Mouse (Mus musculus): Measurements from ENCODE around the gene Tm9sf1. TPM values are rescaled to one million over a fixed set of nuclear protein-coding genes. Genes with fewer than 3 reads are reported as not detected.

Tm9sf1 gene
- polyA plus RNA-seq (2015; fragmentation: Nextera tagmentation; extraction: Ambion mirVana) = 61.7 and 67.2 TPM in 2 replicates

GRCm38 (mm10) chr14:55643060-55643907 is at the start of gene Tm9sf1:
Gene Tm9sf1, minus strand, starts transcription at chr14:55643806.
- peak within 1 kb of the TSS; percentile 86 for H3K9ac ChIP-seq (replicated peaks)
- H3K27me3 ChIP-seq = no peaks in the 10 kb centered on the region
- H3K36me3 ChIP-seq = peaks cover 28% of the 10 kb centered on the region
- peak within 1 kb of the TSS; percentile 71 for H3K4me3 ChIP-seq
- H3K4me2 ChIP-seq (replicated peaks) = peak within 1 kb of the TSS; percentile 76
- ATAC-seq (replicated peaks) = peak; percentile 92
- H3K4me1 ChIP-seq = peaks cover 22% of the 10 kb centered on the region
- peak within 1 kb of the TSS; percentile 94 for H3K27ac ChIP-seq (replicated peaks)
- under 1% methylated on average over 83 of the region's 89 CpGs for WGBS
- H3K9me3 ChIP-seq = no peaks in the 10 kb centered on the region

DNA sequence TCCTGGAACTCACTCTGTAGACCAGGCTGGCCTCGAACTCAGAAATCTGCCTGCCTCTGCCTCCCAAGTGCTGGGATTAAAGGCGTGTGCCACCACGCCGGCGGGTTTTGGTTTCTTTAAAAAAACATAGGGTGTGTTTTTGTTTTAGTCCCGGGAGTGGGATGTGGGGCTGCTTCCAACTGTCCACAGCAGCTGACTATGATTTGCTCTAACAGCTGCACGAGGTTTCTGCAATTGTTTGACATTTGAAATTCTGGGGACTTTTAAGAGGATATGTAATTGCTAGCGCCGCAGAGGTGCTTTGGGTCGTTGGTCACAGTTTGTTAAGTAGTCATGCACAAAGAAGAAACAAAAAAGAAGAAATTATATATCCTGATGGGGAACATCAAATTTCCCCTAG is 45.8 kb upstream of the Tm9sf1 start:
- Histone ChIP-seq H3K27ac (replicated peaks) (no peak overlapping the region), H3K4me3 (no peak overlapping the region), H3K9ac (replicated peaks) (no peak overlapping the region), H3K36me3 (no peaks in the 10 kb centered on the region), H3K4me2 (replicated peaks) (no peak overlapping the region), H3K4me1 (no peaks in the 10 kb centered on the region), H3K27me3 (no peaks in the 10 kb centered on the region), H3K9me3 (no peaks in the 10 kb centered on the region)
- ATAC-seq (replicated peaks) = no peak
- WGBS = 81% methylated on average over 10 of the region's 10 CpGs

- peak; percentile 45; the same call in 1 of the 2 replicates for ATAC-seq (replicated peaks)
- Histone ChIP-seq H3K27ac (replicated peaks) (peak overlapping the region; percentile 73), H3K9me3 (no peaks in the 10 kb centered on the region), H3K4me1 (peaks cover 11% of the 10 kb centered on the region), H3K9ac (replicated peaks) (peak overlapping the region; percentile 66), H3K4me3 (peak overlapping the region; percentile 79), H3K4me2 (replicated peaks) (peak overlapping the region; percentile 90), H3K27me3 (no peaks in the 10 kb centered on the region), H3K36me3 (peaks cover 27% of the 10 kb centered on the region)
- 6% methylated on average over 3 of the region's 3 CpGs for WGBS
Observed at GRCm38 (mm10) chr14:55682118-55682493, 38.5 kb upstream of the Tm9sf1 start.

DNA sequence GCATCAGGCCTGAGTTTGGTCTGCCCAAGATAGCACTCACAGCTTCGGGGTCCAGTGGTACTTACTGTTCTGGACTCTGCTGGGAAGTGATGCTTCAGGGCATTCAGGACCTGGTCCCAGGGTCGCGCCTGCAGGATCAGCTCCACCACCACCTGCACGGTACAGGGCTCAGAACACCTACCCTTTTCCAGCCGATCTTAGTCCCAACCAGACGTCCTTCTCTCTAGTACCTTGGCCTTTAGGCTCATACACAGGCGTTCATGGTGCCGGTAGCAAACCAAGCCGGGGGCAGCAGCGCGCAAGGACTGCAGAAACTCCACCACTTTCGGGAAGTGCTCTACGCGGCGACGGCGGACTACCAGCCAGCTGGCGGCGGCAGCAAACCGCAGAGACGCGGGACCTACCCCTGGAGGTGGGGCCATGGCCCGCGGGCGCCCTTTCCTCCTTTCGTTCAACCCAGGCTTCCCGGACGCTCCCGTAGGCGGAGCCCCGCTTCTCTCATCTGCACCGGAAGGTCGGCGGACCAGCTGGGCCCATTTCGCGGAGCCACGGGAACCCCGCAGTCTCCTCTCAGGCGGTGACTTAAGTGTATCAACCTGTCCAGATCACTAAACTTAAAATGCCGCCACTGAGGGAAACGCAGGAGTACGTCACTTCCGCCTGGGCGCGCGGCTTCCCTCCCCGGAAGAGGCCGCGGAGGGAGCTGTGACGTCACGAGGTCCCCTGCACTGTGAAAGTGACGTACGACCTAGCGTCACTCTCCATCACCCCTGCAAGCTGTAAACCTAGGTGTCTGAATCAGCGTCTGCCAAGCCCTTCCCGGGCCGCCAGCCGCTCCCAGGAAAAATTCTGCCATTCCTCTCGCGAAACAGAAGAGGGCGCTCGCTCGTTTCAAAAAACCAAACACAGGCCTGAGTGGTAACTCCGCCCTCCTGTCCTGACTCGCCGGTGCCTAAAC is 37.8 kb upstream of the Tm9sf1 start, which contains the start of gene Tinf2:
Gene Tinf2 (minus strand): TSS at position 661 of the 958 bp plus-strand sequence.
- ATAC-seq (replicated peaks) = peak; percentile 98
- H3K9ac ChIP-seq (replicated peaks) = peak within 1 kb of the TSS; percentile 66
- WGBS = under 1% methylated on average over 66 of the region's 66 CpGs
- H3K27me3 ChIP-seq = no peaks in the 10 kb centered on the region
- H3K4me1 ChIP-seq = peaks cover 11% of the 10 kb centered on the region
- H3K36me3 ChIP-seq = peaks cover 34% of the 10 kb centered on the region
- H3K27ac ChIP-seq (replicated peaks) = peak within 1 kb of the TSS; percentile 73
- H3K4me3 ChIP-seq = peak within 1 kb of the TSS; percentile 79
- H3K9me3 ChIP-seq = no peaks in the 10 kb centered on the region
- H3K4me2 ChIP-seq (replicated peaks) = peak within 1 kb of the TSS; percentile 90

DNA sequence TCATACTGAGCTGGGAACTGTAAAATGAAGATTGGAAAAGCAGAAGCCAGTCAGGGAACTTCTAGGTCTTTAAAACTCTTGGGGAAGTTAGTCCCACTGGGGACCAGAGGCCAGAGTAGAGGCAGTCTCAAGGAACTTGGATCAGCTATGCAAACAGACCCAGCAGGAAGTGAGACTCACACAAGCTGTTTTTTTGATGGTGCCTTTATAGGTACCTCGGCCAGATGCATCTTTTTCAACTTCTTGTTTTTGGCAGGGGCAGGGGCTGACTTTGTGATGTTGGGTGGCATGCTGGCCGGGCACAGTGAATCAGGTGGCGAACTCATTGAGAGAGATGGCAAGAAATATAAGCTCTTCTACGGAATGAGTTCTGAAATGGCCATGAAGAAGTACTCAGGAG is 34.0 kb upstream of the Tm9sf1 start:
- Histone ChIP-seq H3K9ac (replicated peaks) (no peak overlapping the region), H3K4me1 (peaks cover 16% of the 10 kb centered on the region), H3K27ac (replicated peaks) (no peak overlapping the region), H3K4me2 (replicated peaks) (no peak overlapping the region), H3K36me3 (peaks cover 47% of the 10 kb centered on the region), H3K9me3 (no peaks in the 10 kb centered on the region), H3K27me3 (no peaks in the 10 kb centered on the region), H3K4me3 (no peak overlapping the region)
- no peak for ATAC-seq (replicated peaks)
- WGBS = 84% methylated on average over 4 of the region's 4 CpGs

DNA sequence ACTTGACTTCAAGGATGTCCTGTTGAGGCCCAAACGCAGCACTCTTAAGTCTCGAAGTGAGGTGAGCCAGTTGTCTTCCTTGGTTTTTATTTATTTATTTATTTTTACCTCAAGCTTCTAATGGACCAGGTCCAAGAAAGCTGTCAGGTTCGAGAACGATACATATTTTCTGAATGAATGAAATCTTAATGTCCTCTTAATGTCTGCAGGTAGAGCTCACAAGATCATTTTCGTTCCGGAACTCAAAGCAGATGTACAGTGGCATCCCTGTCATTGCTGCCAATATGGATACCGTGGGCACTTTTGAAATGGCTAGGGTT is 29.1 kb upstream of the Tm9sf1 start:
- no peaks in the 10 kb centered on the region for H3K27me3 ChIP-seq
- H3K27ac ChIP-seq (replicated peaks) = no peak overlapping the region
- no peaks in the 10 kb centered on the region for H3K9me3 ChIP-seq
- H3K4me3 ChIP-seq = peak overlapping the region; percentile 70
- no peak for ATAC-seq (replicated peaks)
- peaks cover 34% of the 10 kb centered on the region for H3K4me1 ChIP-seq
- H3K36me3 ChIP-seq = peaks cover 27% of the 10 kb centered on the region
- WGBS = 79% methylated on average over 7 of the region's 7 CpGs
- H3K4me2 ChIP-seq (replicated peaks) = peak overlapping the region; percentile 55
- peak overlapping the region; percentile 47 for H3K9ac ChIP-seq (replicated peaks)

DNA sequence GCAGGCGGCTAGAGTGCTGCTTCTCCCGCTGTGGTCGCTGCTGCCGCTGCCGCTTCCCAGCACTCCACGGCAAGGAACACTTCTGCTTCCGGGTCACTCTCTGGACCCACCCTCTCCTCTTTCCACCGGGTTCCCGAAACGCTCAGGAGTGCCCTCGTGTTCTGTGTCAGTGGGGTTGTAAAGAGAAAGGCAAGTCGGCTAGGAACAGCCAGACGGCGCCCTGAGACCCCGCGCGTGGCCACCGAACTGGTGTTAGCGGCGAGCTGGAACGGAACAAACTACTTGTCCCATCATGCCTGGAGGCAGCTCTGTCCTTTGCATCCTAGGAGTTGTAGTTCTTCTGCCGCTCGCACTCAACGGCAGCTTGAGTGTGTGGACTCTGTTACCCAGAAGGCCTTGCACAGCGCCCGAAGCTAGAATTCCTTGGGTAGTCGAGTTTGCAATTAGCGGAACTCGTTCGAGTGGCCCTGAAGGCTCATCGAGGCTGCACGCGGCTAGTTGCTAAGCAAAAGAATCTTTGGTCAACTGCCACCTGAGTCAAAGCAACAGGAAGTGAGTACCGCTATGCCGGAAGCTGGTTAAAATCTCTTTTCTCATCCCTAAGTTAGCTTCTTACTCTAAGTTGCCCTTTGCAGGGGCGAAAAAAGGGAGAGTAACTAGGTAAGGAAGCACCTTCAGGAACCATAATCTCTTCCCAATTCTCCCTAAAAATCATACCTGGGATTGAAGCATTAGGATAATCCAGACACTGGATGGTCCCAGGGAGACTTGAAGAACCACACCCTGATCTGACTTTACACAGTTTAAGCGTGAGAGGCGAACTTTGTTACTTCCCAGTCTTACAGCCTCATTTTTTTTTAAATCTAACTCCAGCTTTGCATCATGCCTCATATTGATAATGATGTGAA is 28.5 kb upstream of the Tm9sf1 start, which contains the start of the genes Gmpr2 and Nedd8:
Gene Gmpr2 (plus strand): TSS at position 109 of the 908 bp plus-strand sequence.
Gene Nedd8 (minus strand): TSS at position 292 of the 908 bp plus-strand sequence.
- no peaks in the 10 kb centered on the region for H3K9me3 ChIP-seq
- no peaks in the 10 kb centered on the region for H3K27me3 ChIP-seq
- peak within 1 kb of the TSS; percentile 90 for H3K27ac ChIP-seq (replicated peaks)
- peak within 1 kb of the TSS; percentile 70 for H3K9ac ChIP-seq (replicated peaks)
- H3K4me3 ChIP-seq = peak within 1 kb of the TSS; percentile 70
- peaks cover 34% of the 10 kb centered on the region for H3K4me1 ChIP-seq
- H3K4me2 ChIP-seq (replicated peaks) = peak within 1 kb of the TSS; percentile 83
- peak; percentile 99 for ATAC-seq (replicated peaks)
- H3K36me3 ChIP-seq = peaks cover 21% of the 10 kb centered on the region
- under 1% methylated on average over 38 of the region's 38 CpGs for WGBS

DNA sequence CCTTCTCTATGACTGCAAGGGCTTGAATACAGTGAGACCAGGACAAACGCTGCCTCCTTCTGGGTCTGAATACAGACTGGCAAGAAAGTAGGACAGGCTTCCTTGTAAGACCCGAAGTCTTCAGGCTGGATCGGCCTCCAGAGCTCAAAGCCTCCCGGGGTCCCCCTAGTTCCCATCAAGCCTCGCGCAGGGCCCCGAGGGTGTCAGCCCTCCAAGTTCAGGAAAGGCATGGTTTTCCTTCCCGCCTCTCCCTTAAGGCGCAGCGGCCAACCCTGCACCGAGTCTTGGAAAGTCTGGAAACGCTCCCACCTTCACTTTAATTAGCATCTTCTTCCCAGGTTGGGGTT is 27.9 kb upstream of the Tm9sf1 start:
- Histone ChIP-seq H3K9me3 (no peaks in the 10 kb centered on the region), H3K27me3 (no peaks in the 10 kb centered on the region), H3K4me2 (replicated peaks) (peak overlapping the region; percentile 83), H3K9ac (replicated peaks) (peak overlapping the region; percentile 70), H3K36me3 (peaks cover 15% of the 10 kb centered on the region), H3K27ac (replicated peaks) (peak overlapping the region; percentile 90), H3K4me3 (peak overlapping the region; percentile 70), H3K4me1 (peaks cover 34% of the 10 kb centered on the region)
- WGBS = under 1% methylated on average over 12 of the region's 12 CpGs
- peak; percentile 71 for ATAC-seq (replicated peaks)

DNA sequence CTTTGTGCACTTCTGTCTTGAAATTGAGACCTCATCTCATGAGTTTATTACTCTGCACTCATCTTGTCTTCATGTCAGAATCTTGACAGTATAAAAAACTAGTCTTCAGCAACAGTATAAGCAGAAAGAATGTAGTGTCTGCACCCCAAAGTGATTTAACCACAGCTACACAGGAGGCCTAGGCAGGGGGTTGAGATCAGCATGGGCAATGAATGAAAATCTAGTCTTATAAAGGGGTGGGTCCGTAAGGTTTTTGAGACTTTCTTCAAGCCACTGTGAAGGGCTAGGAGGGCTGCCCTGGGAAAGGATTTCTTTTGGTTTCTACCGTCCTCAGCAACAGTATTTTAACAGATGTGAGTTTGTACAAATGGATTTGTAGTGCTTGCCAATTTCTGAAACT is 17.0 kb upstream of the Tm9sf1 start:
- Histone ChIP-seq H3K4me3 (peak overlapping the region; percentile 66), H3K27ac (replicated peaks) (peak overlapping the region; percentile 86), H3K27me3 (no peaks in the 10 kb centered on the region), H3K36me3 (peaks cover 32% of the 10 kb centered on the region), H3K9me3 (no peaks in the 10 kb centered on the region), H3K4me2 (replicated peaks) (peak overlapping the region; percentile 56), H3K4me1 (peaks cover 10% of the 10 kb centered on the region), H3K9ac (replicated peaks) (no peak overlapping the region)
- WGBS = 35% methylated on average over 2 of the region's 2 CpGs
- no peak; the same call in 1 of the 2 replicates for ATAC-seq (replicated peaks)

GRCm38 (mm10) chr14:55659960-55660573 is 16.5 kb upstream of the Tm9sf1 start, which contains the start of gene Mdp1:
Gene Mdp1, minus strand, starts transcription at chr14:55660508.
- ATAC-seq (replicated peaks) = peak; percentile 96

GRCm38 (mm10) chr14:55658011-55658410 is 14.4 kb upstream of the Tm9sf1 start:
- no peak overlapping the region for H3K9ac ChIP-seq (replicated peaks)
- peaks cover 26% of the 10 kb centered on the region for H3K36me3 ChIP-seq
- no peak overlapping the region for H3K27ac ChIP-seq (replicated peaks)
- 95% methylated on average over 5 of the region's 5 CpGs for WGBS
- H3K4me2 ChIP-seq (replicated peaks) = no peak overlapping the region
- no peaks in the 10 kb centered on the region for H3K9me3 ChIP-seq
- no peaks in the 10 kb centered on the region for H3K27me3 ChIP-seq
- no peak overlapping the region for H3K4me3 ChIP-seq
- peaks cover 10% of the 10 kb centered on the region for H3K4me1 ChIP-seq
- no peak for ATAC-seq (replicated peaks)

More at GRCm38 (mm10) chr14:55659960-55660573, 16.5 kb upstream of the Tm9sf1 start, which contains the start of gene Mdp1:
- Histone ChIP-seq H3K4me3 (peak within 1 kb of the TSS; percentile 66), H3K9ac (replicated peaks) (peak within 1 kb of the TSS; percentile 76), H3K9me3 (no peaks in the 10 kb centered on the region), H3K36me3 (peaks cover 32% of the 10 kb centered on the region), H3K4me1 (peaks cover 10% of the 10 kb centered on the region), H3K27me3 (no peaks in the 10 kb centered on the region), H3K4me2 (replicated peaks) (peak within 1 kb of the TSS; percentile 56), H3K27ac (replicated peaks) (peak within 1 kb of the TSS; percentile 86)
- WGBS = under 1% methylated on average over 39 of the region's 39 CpGs
